ENCODE assay signal across 12 mouse cellular contexts in the genomic region with DNA sequence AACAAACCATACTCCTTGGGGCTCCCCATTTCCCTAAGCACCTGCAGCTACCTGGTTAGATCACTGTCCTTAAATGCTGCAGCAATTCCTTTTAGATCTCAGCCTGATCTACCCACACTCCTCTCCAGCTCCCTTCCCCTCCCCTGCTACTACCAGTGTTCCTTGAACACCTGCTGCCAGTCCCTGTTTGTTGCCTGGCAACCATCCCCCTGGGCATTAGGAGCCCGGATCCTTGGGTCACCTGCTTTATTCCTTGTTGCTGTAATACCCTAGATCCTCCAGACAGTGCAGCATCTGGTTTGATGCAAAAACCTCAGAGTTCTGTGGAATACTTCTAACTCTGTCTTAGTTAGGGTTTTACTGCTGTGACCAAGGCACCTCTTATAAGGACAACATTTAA. TPM values are rescaled to one million over a fixed set of nuclear protein-coding genes. Genes with fewer than 3 reads are reported as not detected.
DNase-seq lines count a peak whose midpoint lies in the region; ATAC-seq lines count a peak whose summit lies in the region.
"Had no signal": no experiment of that assay in that cellular context is flagged by ENCODE, and none has a peak within 500 bp of the region (broad histone marks: within the 10 kb centered on the region; RNA-seq: fewer than 3 reads in every experiment).

No protein-coding gene starts in this region.

- H3K4me1 ChIP-seq in heart, embryonic 11.5 days (ENCODE audit: control insufficient read depth, insufficient read depth, low read length) = no peaks in the 10 kb centered on the region
- H3K4me1 ChIP-seq in hindbrain, embryonic 12.5 days = peaks cover 7% of the 10 kb centered on the region
- H3K4me1 ChIP-seq in neural tube, embryonic 14.5 days (ENCODE audit: control insufficient read depth, insufficient read depth, low read length) = no peaks in the 10 kb centered on the region
- H3K4me1 ChIP-seq: embryonic facial prominence, embryonic 12.5 days had no signal

- no peak overlapping the region for H3K4me2 ChIP-seq in heart, embryonic 11.5 days
- H3K4me2 ChIP-seq in hindbrain, embryonic 12.5 days (replicated peaks) = no peak overlapping the region
- H3K4me2 ChIP-seq in neural tube, embryonic 14.5 days (ENCODE audit: low read depth, low read length) = no peak overlapping the region
- H3K4me2 ChIP-seq: embryonic facial prominence, embryonic 12.5 days had no signal

- H3K9me3 ChIP-seq in heart, embryonic 11.5 days (replicated peaks; ENCODE audit: control insufficient read depth, low read length) = no peaks in the 10 kb centered on the region
- no peaks in the 10 kb centered on the region for H3K9me3 ChIP-seq in hindbrain, embryonic 12.5 days (replicated peaks)
- H3K9me3 ChIP-seq in neural tube, embryonic 14.5 days (ENCODE audit: control insufficient read depth, low read length) = no peaks in the 10 kb centered on the region
- H3K9me3 ChIP-seq: embryonic facial prominence, embryonic 12.5 days; megakaryocyte, embryonic 14.5 days had no signal

- DNase-seq in heart, adult 11 months = peak; percentile 76
- DNase-seq in brain, adult 2 months (ENCODE audit: low read depth, low spot score) = peak; percentile 63
- DNase-seq in lung, postnatal 4 days = no peak
- no peak for DNase-seq in urinary bladder, postnatal 10 days (ENCODE audit: low spot score)
- DNase-seq: kidney, postnatal 36 days had no signal

- H3K9ac ChIP-seq in heart, embryonic 11.5 days (ENCODE audit: low read depth, low read length) = no peak overlapping the region
- no peak overlapping the region for H3K9ac ChIP-seq in hindbrain, embryonic 12.5 days
- no peak overlapping the region for H3K9ac ChIP-seq in neural tube, embryonic 14.5 days (replicated peaks; ENCODE audit: low read depth, low read length)
- H3K9ac ChIP-seq: embryonic facial prominence, embryonic 12.5 days; liver, embryonic 14.5 days had no signal

- H3K4me3 ChIP-seq in heart, embryonic 11.5 days (ENCODE audit: low read depth, low read length) = no peak overlapping the region
- no peak overlapping the region for H3K4me3 ChIP-seq in hindbrain, embryonic 12.5 days
- H3K4me3 ChIP-seq in neural tube, embryonic 14.5 days (ENCODE audit: low read depth, low read length) = no peak overlapping the region
- H3K4me3 ChIP-seq: embryonic facial prominence, embryonic 12.5 days; megakaryocyte, embryonic 14.5 days had no signal

- H3K27me3 ChIP-seq in heart, embryonic 11.5 days (ENCODE audit: control insufficient read depth, insufficient read depth, low read length) = peaks cover 9% of the 10 kb centered on the region
- no peaks in the 10 kb centered on the region for H3K27me3 ChIP-seq in hindbrain, embryonic 12.5 days
- H3K27me3 ChIP-seq in neural tube, embryonic 14.5 days (ENCODE audit: control insufficient read depth, insufficient read depth, low read length) = no peaks in the 10 kb centered on the region
- H3K27me3 ChIP-seq: embryonic facial prominence, embryonic 12.5 days had no signal

- H3K27ac ChIP-seq in heart, embryonic 11.5 days (ENCODE audit: low read depth, low read length) = no peak overlapping the region
- H3K27ac ChIP-seq in hindbrain, embryonic 12.5 days = peak overlapping the region; percentile 44; the same call in 1 of the 2 replicates
- no peak overlapping the region for H3K27ac ChIP-seq in neural tube, embryonic 14.5 days (ENCODE audit: low read depth, low read length)
- H3K27ac ChIP-seq: embryonic facial prominence, embryonic 12.5 days; liver, embryonic 14.5 days had no signal

- no peak for ATAC-seq in heart, embryonic 11.5 days (replicated peaks; ENCODE audit: insufficient number of reproducible peaks, low FRiP score, low TSS enrichment)
- ATAC-seq in hindbrain, embryonic 12.5 days (ENCODE audit: low FRiP score) = peak; percentile 68
- ATAC-seq in neural tube, embryonic 14.5 days (ENCODE audit: low read depth) = peak; percentile 55; the same call in 1 of the 2 replicates
- ATAC-seq: intestine, embryonic 16.5 days had no signal

- 10% methylated on average over 1 of the region's 1 CpGs for WGBS in heart, embryonic 11.5 days (ENCODE audit: insufficient replicate concordance)
- 3% methylated on average over 1 of the region's 1 CpGs for WGBS in hindbrain, embryonic 12.5 days
- 13% methylated on average over 1 of the region's 1 CpGs for WGBS in neural tube, embryonic 14.5 days

- no peaks in the 10 kb centered on the region for H3K36me3 ChIP-seq in heart, embryonic 11.5 days (ENCODE audit: control insufficient read depth, insufficient read depth, low read length)
- peaks cover 26% of the 10 kb centered on the region for H3K36me3 ChIP-seq in hindbrain, embryonic 12.5 days
- peaks cover 19% of the 10 kb centered on the region; the same call in 1 of the 2 replicates for H3K36me3 ChIP-seq in neural tube, embryonic 14.5 days (ENCODE audit: control insufficient read depth, insufficient read depth, low read length)
- H3K36me3 ChIP-seq: embryonic facial prominence, embryonic 12.5 days had no signal

RNA-seq across cellular contexts. Expression of gene Mapk8ip2, which starts 11.3 kb away (rescaled TPM):
- polyA plus RNA-seq in heart, embryonic 11.5 days (2014; fragmentation: Nextera tagmentation; extraction: Ambion mirVana) = 0.19 and 0.68 TPM in 2 replicates
- polyA plus RNA-seq in hindbrain, embryonic 12.5 days (2016; fragmentation: Nextera tagmentation; extraction: Ambion mirVana) = 53.3 and 56.7 TPM in 2 replicates
- 64.5 and 73.1 TPM in 2 replicates for polyA plus RNA-seq in neural tube, embryonic 14.5 days (2014; fragmentation: Nextera tagmentation; extraction: Ambion mirVana)

RNA-seq across cellular contexts. Expression of gene Arsa, which starts 12.2 kb away (rescaled TPM):
- 9.4 TPM in 2 replicates for polyA plus RNA-seq in heart, embryonic 11.5 days (2014; fragmentation: Nextera tagmentation; extraction: Ambion mirVana)
- polyA plus RNA-seq in hindbrain, embryonic 12.5 days (2016; fragmentation: Nextera tagmentation; extraction: Ambion mirVana) = 19.5 and 19.8 TPM in 2 replicates
- 17.3 and 18.9 TPM in 2 replicates for polyA plus RNA-seq in neural tube, embryonic 14.5 days (2014; fragmentation: Nextera tagmentation; extraction: Ambion mirVana)

RNA-seq across cellular contexts. Expression of gene Shank3, which starts 34.4 kb away (rescaled TPM):
- 2.1 and 2.7 TPM in 2 replicates for polyA plus RNA-seq in heart, embryonic 11.5 days (2014; fragmentation: Nextera tagmentation; extraction: Ambion mirVana)
- 7.5 and 8.1 TPM in 2 replicates for polyA plus RNA-seq in hindbrain, embryonic 12.5 days (2016; fragmentation: Nextera tagmentation; extraction: Ambion mirVana)
- polyA plus RNA-seq in neural tube, embryonic 14.5 days (2014; fragmentation: Nextera tagmentation; extraction: Ambion mirVana) = 7.4 and 10.1 TPM in 2 replicates

RNA-seq across cellular contexts. Expression of gene Chkb, which starts 35.3 kb away (rescaled TPM):
- polyA plus RNA-seq in heart, embryonic 11.5 days (2014; fragmentation: Nextera tagmentation; extraction: Ambion mirVana) = 67.6 and 68.1 TPM in 2 replicates
- polyA plus RNA-seq in hindbrain, embryonic 12.5 days (2016; fragmentation: Nextera tagmentation; extraction: Ambion mirVana) = 67.4 and 72.0 TPM in 2 replicates
- polyA plus RNA-seq in neural tube, embryonic 14.5 days (2014; fragmentation: Nextera tagmentation; extraction: Ambion mirVana) = 76.5 and 80.9 TPM in 2 replicates

RNA-seq across cellular contexts. Expression of gene Gm44502, which starts 35.6 kb away (rescaled TPM):
- 0.86 TPM in 1 of 2 replicates, not detected in the other for polyA plus RNA-seq in heart, embryonic 11.5 days (2014; fragmentation: Nextera tagmentation; extraction: Ambion mirVana)
- polyA plus RNA-seq in hindbrain, embryonic 12.5 days (2016; fragmentation: Nextera tagmentation; extraction: Ambion mirVana) = not detected in 2 replicates
- 0.20 TPM in 1 of 2 replicates, not detected in the other for polyA plus RNA-seq in neural tube, embryonic 14.5 days (2014; fragmentation: Nextera tagmentation; extraction: Ambion mirVana)
- polyA plus RNA-seq: embryonic facial prominence, embryonic 12.5 days; intestine, embryonic 16.5 days had no signal

Comparison
In these comparisons a context has a peak if more than half of its experiments do, and no peak if none do; other contexts are left out.
1. DNase-seq: peak in heart, adult 11 months (single experiment) and brain, adult 2 months (single experiment); none in lung, postnatal 4 days (0 of 2) and urinary bladder, postnatal 10 days (single experiment).
2. RNA of gene Mapk8ip2, which starts 11.3 kb away (polyA plus RNA-seq): 64.5 to 73.1 TPM in neural tube, embryonic 14.5 days and 53.3 to 56.7 TPM in hindbrain, embryonic 12.5 days; 0.19 to 0.68 TPM in heart, embryonic 11.5 days; every median in the first group is over 10 times any median in the second.